Mouse (Mus musculus) adrenal gland, adult 8-10 months (tissue): ENCODE data around the gene Prpf6. TPM values are rescaled to one million over a fixed set of nuclear protein-coding genes. Genes with fewer than 3 reads are reported as not detected.

ENCODE experiments used
- DNase-seq: peaks from one replicate; pipeline ENCODE4 v3.0.0; 2022
- total RNA-seq, 4 experiments: library from RNA; stranded (reverse); gene quantifications; 2 replicates each; pipeline ENCODE4 v1.2.4; 2022

The Prpf6 gene
- total RNA-seq, 4 experiments from 2014 or later: 69.0 to 85.2 (median 76.4) TPM

DNA sequence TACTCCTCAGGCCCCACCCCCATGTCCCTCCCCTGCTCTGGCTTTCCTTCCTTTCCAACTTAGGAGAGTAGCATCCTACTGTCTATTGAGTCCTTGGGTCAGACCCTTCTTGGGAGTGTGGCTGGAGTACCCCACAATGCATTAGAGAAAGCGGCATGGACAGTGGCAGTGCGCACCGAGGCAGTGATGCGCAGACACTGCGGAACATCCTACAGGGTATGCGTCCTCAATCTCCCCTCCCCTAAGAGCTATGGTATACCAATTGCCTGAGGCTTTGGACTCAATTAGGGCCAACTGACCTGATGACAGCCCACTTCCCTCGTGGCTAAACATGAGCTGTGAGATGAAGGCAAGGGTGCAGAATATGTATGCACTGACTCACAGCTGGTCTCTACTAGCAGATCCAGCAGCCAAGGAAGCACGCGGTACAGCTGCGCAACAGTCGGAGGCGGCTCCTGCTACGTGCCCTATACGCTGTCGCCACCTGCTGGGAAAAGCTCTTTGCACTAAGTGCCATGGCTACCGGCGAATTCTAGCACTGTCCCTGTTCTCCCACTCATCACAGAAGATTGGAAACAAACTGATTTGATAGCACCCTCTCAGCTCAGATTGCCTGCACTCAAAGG, 67.4 kb downstream of the Prpf6 start:
- DNase-seq: peak; percentile 67

- DNase-seq: peak; percentile 84
These were observed 68.0 kb downstream of the Prpf6 start for GRCm38 (mm10) chr2:181659609-181660055.

DNA sequence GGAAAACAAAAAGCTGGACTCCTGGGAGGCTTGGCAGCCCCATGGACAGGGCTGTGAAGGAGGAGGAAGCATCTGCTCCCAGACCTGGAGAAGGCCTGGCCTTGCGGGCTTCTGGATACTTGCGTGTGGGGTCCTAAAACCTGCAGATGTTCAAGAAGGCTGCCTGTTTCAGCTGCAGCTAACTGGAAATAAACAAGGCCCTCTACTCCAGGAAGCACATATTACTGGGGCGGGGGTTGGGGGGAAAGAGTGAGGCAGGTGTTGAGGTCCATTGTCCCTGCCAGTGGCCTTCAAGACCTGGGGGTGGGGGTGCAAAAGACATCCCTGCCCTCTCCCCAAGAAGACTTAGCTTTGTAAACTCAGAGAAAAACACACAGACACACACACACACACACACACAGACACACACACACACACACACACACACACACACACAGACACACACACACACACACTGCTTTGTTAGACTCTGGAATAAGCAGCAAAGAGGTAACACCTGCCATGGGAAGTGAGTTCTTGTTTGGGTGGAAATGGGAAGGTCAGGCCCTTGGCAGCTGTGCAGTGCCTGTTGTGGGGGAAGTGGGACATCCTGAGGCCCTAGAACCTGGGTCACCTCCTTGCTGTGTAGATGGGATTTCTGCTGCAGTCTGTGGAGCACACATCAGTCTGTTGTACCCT, 71.1 kb downstream of the Prpf6 start:
- peak; percentile 43 for DNase-seq

DNA sequence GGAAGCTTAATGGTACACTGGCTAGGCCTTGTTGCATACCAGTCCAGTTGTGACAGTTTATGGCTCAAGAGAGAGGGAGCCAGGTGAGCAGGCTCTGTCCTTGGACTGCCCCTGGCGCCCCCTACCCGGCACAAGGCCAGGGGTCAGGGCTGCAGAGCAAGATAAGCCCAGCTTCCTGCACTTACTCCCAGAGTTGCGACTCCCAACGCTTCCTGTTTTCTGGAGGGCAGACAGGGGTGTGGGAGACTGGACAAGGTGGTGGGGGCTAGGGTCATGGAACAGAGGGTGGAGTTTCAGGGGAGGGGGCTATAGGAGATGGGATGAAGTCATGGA, 71.6 kb downstream of the Prpf6 start:
- DNase-seq: peak; percentile 49

- DNase-seq: no peak
These were observed 78.7 kb downstream of the Prpf6 start for GRCm38 (mm10) chr2:181670285-181670912.

- no peak for DNase-seq
These were observed 79.2 kb downstream of the Prpf6 start for GRCm38 (mm10) chr2:181670913-181671311.

GRCm38 (mm10) chr2:181671326-181671725, 79.7 kb downstream of the Prpf6 start, which contains the start of gene Sox18:
TSS of gene Sox18 (minus strand) at chr2:181671640.
- DNase-seq: peak; percentile 39

DNA sequence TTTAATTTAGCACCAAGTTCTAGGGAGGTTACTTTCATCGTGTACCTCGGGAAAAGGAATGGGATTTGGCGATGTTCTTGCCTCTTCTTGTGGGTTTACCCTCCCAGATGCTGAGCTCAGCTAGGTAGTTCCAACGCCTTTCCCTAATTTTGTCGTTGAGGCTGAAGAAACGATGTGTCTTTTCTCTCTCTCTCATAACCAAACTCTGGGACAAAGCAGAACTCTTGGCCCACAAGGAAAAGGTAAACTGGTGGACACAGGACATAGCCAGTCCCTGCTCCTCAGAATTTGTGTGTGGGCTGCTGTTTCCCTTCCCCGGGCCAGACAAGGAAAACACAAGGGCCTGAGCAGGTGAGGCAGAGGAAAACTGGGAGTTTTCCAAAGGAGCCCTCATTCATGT, 80.3 kb downstream of the Prpf6 start:
- no peak for DNase-seq

- DNase-seq: no peak
These were observed 81.8 kb downstream of the Prpf6 start for GRCm38 (mm10) chr2:181673501-181673900.

- DNase-seq: no peak
These were observed 83.3 kb downstream of the Prpf6 start for GRCm38 (mm10) chr2:181674934-181675333.

- DNase-seq: peak; percentile 80
These were observed 83.8 kb downstream of the Prpf6 start for GRCm38 (mm10) chr2:181675454-181675853.

DNA sequence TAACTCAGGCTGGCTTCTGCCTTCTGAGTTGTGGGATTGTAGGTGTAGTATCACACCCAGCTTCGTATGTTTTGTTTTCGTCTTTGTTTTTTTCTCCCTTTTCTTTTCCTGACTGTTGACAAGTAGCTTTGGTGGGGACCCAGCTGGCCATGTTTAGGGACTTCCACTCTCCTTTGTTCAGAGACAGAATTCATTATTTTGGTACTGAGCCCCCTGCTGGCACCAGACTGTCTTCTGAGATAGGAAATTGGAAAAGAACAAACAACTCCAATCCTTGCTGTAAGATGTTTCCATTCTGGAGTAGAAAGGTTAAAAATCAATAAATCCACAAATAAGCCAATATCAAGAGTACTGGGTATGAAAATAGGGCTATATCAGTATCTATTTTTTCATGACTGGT, 84.8 kb downstream of the Prpf6 start:
- DNase-seq: no peak

GRCm38 (mm10) chr2:181677096-181677754, 85.6 kb downstream of the Prpf6 start:
- DNase-seq: peak; percentile 47

DNA sequence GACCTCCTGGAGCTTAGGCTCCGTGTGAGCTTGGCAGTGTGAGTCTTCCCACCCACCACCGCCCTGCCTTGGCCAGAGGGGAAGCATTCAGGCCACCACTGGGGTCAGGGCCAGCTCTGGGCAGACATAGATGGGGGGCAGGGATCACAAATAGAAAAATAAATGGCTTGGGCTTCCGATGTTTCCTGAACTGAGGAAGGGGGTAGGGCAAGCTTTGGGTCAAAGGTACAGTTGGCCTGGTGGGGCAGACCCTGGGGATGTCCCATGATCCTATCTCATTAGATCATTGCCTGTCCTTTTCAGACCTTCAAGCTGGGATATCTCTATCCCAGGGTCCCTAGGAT, 86.1 kb downstream of the Prpf6 start:
- DNase-seq: peak; percentile 46

- DNase-seq: peak; percentile 81
These were observed 87.1 kb downstream of the Prpf6 start for GRCm38 (mm10) chr2:181678780-181679179.

- peak; percentile 62 for DNase-seq
These were observed 88.5 kb downstream of the Prpf6 start, which contains the start of gene Tcea2 for GRCm38 (mm10) chr2:181679951-181680715. TSS of gene Tcea2 (plus strand) at chr2:181680310.

- DNase-seq: no peak
These were observed 89.0 kb downstream of the Prpf6 start for GRCm38 (mm10) chr2:181680716-181681117.

GRCm38 (mm10) chr2:181681978-181682377, 90.3 kb downstream of the Prpf6 start:
- no peak for DNase-seq

- DNase-seq: no peak
These were observed 91.7 kb downstream of the Prpf6 start for GRCm38 (mm10) chr2:181683381-181683780.

GRCm38 (mm10) chr2:181684713-181685112, 93.0 kb downstream of the Prpf6 start:
- DNase-seq: no peak

GRCm38 (mm10) chr2:181685686-181686085, 94.0 kb downstream of the Prpf6 start:
- no peak for DNase-seq

DNA sequence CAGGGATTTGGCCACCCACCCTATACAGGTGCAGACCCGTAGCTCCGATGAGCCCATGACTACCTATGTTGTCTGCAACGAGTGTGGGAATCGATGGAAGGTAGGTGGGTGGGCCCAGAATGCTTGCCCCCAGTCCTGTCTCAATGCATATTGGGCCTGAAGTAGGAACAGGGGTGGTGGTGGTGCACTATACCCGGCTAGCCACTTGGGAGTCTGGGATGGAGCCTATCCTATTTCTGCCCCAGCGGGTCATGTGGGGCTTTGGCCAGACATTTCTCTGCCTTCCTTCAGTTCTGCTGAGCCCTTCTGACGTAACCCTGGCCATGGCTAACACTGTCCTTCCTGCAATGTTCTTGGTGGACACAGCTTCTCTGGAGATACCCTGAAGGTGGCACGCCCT, 95.9 kb downstream of the Prpf6 start:
- no peak for DNase-seq
